Mouse (Mus musculus): ENCODE results near the gene Arhgap4.

Gene Arhgap4

GRCm38 (mm10) chrX:73914827-73915703, 6.6 kb downstream of the Arhgap4 start:
- peak; percentile 89 for DNase-seq (ENCODE audit: low spot score)

- no peak for DNase-seq (ENCODE audit: low spot score)
Observed at GRCm38 (mm10) chrX:73911588-73911987, 10.1 kb downstream of the Arhgap4 start.

GRCm38 (mm10) chrX:73911156-73911555, 10.5 kb downstream of the Arhgap4 start:
- no peak for DNase-seq (ENCODE audit: low spot score)

- no peak for DNase-seq (ENCODE audit: low spot score)
Observed at GRCm38 (mm10) chrX:73910451-73910850, 11.2 kb downstream of the Arhgap4 start.

- no peak for DNase-seq (ENCODE audit: low spot score)
Observed at GRCm38 (mm10) chrX:73910049-73910448, 11.6 kb downstream of the Arhgap4 start.

GRCm38 (mm10) chrX:73897959-73898358, 23.7 kb downstream of the Arhgap4 start:
- DNase-seq (ENCODE audit: low spot score), result no peak

GRCm38 (mm10) chrX:73895719-73896118, 26.0 kb downstream of the Arhgap4 start, which contains the start of gene L1cam:
Gene L1cam (minus strand): TSS chrX:73896105.
- no peak for DNase-seq (ENCODE audit: low spot score)

GRCm38 (mm10) chrX:73892833-73893232, 28.8 kb downstream of the Arhgap4 start:
- no peak for DNase-seq (ENCODE audit: low spot score)

GRCm38 (mm10) chrX:73891551-73892152, 30.0 kb downstream of the Arhgap4 start, which contains the start of gene Avpr2:
Gene Avpr2 (plus strand): TSS chrX:73892102.
- DNase-seq (ENCODE audit: low spot score), result no peak

- DNase-seq (ENCODE audit: low spot score), result no peak
Observed at GRCm38 (mm10) chrX:73881463-73881862, 40.2 kb downstream of the Arhgap4 start.

- DNase-seq (ENCODE audit: low spot score), result no peak
Observed at GRCm38 (mm10) chrX:73881036-73881427, 40.6 kb downstream of the Arhgap4 start.

- DNase-seq (ENCODE audit: low spot score), result no peak
Observed at GRCm38 (mm10) chrX:73880194-73881035, 41.3 kb downstream of the Arhgap4 start.

- DNase-seq (ENCODE audit: low spot score), result no peak
Observed at GRCm38 (mm10) chrX:73877014-73877413, 44.7 kb downstream of the Arhgap4 start.

- DNase-seq (ENCODE audit: low spot score), result no peak
Observed at GRCm38 (mm10) chrX:73875881-73876280, 45.8 kb downstream of the Arhgap4 start.

GRCm38 (mm10) chrX:73871956-73872355, 49.7 kb downstream of the Arhgap4 start:
- no peak for DNase-seq (ENCODE audit: low spot score)

GRCm38 (mm10) chrX:73871474-73871873, 50.2 kb downstream of the Arhgap4 start:
- DNase-seq (ENCODE audit: low spot score), result no peak

- peak; percentile 40 for DNase-seq (ENCODE audit: low spot score)
Observed at GRCm38 (mm10) chrX:73869334-73869733, 52.3 kb downstream of the Arhgap4 start.

GRCm38 (mm10) chrX:73867852-73868251, 53.8 kb downstream of the Arhgap4 start:
- DNase-seq (ENCODE audit: low spot score), result peak; percentile 44

GRCm38 (mm10) chrX:73867256-73867655, 54.4 kb downstream of the Arhgap4 start:
- no peak for DNase-seq (ENCODE audit: low spot score)

GRCm38 (mm10) chrX:73864692-73865091, 57.0 kb downstream of the Arhgap4 start:
- DNase-seq (ENCODE audit: low spot score), result no peak

- DNase-seq (ENCODE audit: low spot score), result no peak
Observed at GRCm38 (mm10) chrX:73855087-73855408, 66.6 kb downstream of the Arhgap4 start.

GRCm38 (mm10) chrX:73854326-73855086, 67.2 kb downstream of the Arhgap4 start:
- DNase-seq (ENCODE audit: low spot score), result no peak
